Mouse (Mus musculus) MEL (cell line): ENCODE measurements around the gene Arid5b. TPM values are rescaled to one million over a fixed set of nuclear protein-coding genes. Genes with fewer than 3 reads are reported as not detected.

Experiments used
- DNase-seq: peaks from one replicate; pipeline ENCODE4 v3.0.0; 2011; ENCODE audit warnings: low read depth, low spot score
- H3K27ac ChIP-seq: 2 replicates; pipeline ENCODE4 v1.5.1; 2012; ENCODE audit warnings: low read depth, mild to moderate bottlenecking, control low read depth, low read length, moderate library complexity; ENCODE audit not compliant: control insufficient read depth
- H3K27me3 ChIP-seq, 2 experiments: fragments of 150-350 bp in 1 of 2; sonication (generic) in 1 of 2; 2 replicates each; pipeline ENCODE4 v1.6.1; 2012; ENCODE audit warnings: low read length in 2 of 2, mild to moderate bottlenecking in 2 of 2, improper control_type of control experiment in 1 of 2, moderate library complexity in 1 of 2; ENCODE audit not compliant: insufficient read depth in 2 of 2, control insufficient read depth in 1 of 2
- H3K36me3 ChIP-seq, 2 experiments: 2 replicates each; pipeline ENCODE4 v1.6.1; 2012 to 2014; ENCODE audit warnings: low read length in 2 of 2, improper control_type of control experiment in 1 of 2, inconsistent platforms in 1 of 2, mild to moderate bottlenecking in 1 of 2; ENCODE audit not compliant: insufficient read depth in 2 of 2, control insufficient read depth in 1 of 2
- H3K4me1 ChIP-seq, 2 experiments: fragments of 150-350 bp in 1 of 2; sonication (generic) in 1 of 2; 2 replicates each; pipeline ENCODE4 v1.6.1; 2012; ENCODE audit warnings: low read length in 2 of 2, improper control_type of control experiment in 1 of 2, mild to moderate bottlenecking in 1 of 2; ENCODE audit not compliant: insufficient read depth in 2 of 2, control insufficient read depth in 1 of 2
- H3K4me3 ChIP-seq, 2 experiments: fragments of 150-350 bp in 1 of 2; sonication (generic) in 1 of 2; 2 replicates each; pipeline ENCODE4 v1.5.1; 2012; ENCODE audit warnings: low read depth in 2 of 2, low read length in 2 of 2, mild to moderate bottlenecking in 2 of 2, moderate library complexity in 2 of 2, control low read depth in 1 of 2, improper control_type of control experiment in 1 of 2; ENCODE audit not compliant: control insufficient read depth in 1 of 2, insufficient read depth in 1 of 2
- H3K79me2 ChIP-seq: 2 replicates; pipeline ENCODE4 v1.6.1; 2012; ENCODE audit warnings: mild to moderate bottlenecking, low read length, moderate library complexity; ENCODE audit not compliant: control insufficient read depth, poor library complexity, insufficient read depth
- H3K9ac ChIP-seq: 2 replicates; pipeline ENCODE4 v1.6.1; 2012; ENCODE audit warnings: low read depth, mild to moderate bottlenecking, control low read depth, low read length, moderate library complexity; ENCODE audit not compliant: control insufficient read depth, poor library complexity, severe bottlenecking
- H3K9me3 ChIP-seq: fragments of 150-350 bp; sonication (generic); replicated peaks from 2 replicates; pipeline ENCODE4 v1.6.1; 2012; ENCODE audit warnings: mild to moderate bottlenecking, low read length, improper control_type of control experiment, moderate library complexity; ENCODE audit not compliant: insufficient read depth
- BHLHE40 ChIP-seq: IDR thresholded peaks from 2 replicates; pipeline ENCODE4 v1.6.1; 2012; ENCODE audit warnings: low read depth, mild to moderate bottlenecking, inconsistent platforms, low read length, improper control_type of control experiment, borderline replicate concordance
- CHD2 ChIP-seq: IDR thresholded peaks from 2 replicates; pipeline ENCODE4 v1.6.1; 2011; ENCODE audit warnings: low read length, improper control_type of control experiment
- CTCF ChIP-seq, 3 experiments: IDR thresholded peaks in 2 of 3; conservative IDR thresholded peaks in 1 of 3; 2 replicates each; pipeline ENCODE4 v1.5.1; 2011 to 2012; ENCODE audit warnings: low read length in 3 of 3, low read depth in 2 of 3, mild to moderate bottlenecking in 2 of 3, improper control_type of control experiment in 1 of 3, inconsistent platforms in 1 of 3, mixed read lengths in 1 of 3, moderate library complexity in 1 of 3; ENCODE audit not compliant: control insufficient read depth in 1 of 3, insufficient read depth in 1 of 3, poor library complexity in 1 of 3, severe bottlenecking in 1 of 3
- ELF1 ChIP-seq: IDR thresholded peaks from 2 replicates; pipeline ENCODE4 v1.6.1; 2014; ENCODE audit warnings: low read depth, mild to moderate bottlenecking, inconsistent platforms, low read length, improper control_type of control experiment, moderate library complexity
- EP300 ChIP-seq, 2 experiments: IDR thresholded peaks; 2 replicates each; pipeline ENCODE4 v1.6.1; 2011; ENCODE audit warnings: improper control_type of control experiment in 2 of 2, low read length in 2 of 2, low read depth in 1 of 2, mild to moderate bottlenecking in 1 of 2
- ETS1 ChIP-seq: IDR thresholded peaks from 2 replicates; pipeline ENCODE4 v1.6.1; 2012; ENCODE audit warnings: low read depth, mild to moderate bottlenecking, inconsistent platforms, low read length, improper control_type of control experiment, moderate library complexity
- GABPA ChIP-seq: IDR thresholded peaks from 2 replicates; pipeline ENCODE4 v1.6.1; 2012; ENCODE audit warnings: low read depth, mild to moderate bottlenecking, inconsistent platforms, low read length, improper control_type of control experiment, moderate library complexity
- GATA1 ChIP-seq: IDR thresholded peaks from 2 replicates; pipeline ENCODE4 v1.6.1; 2011; ENCODE audit warnings: low read depth, low read length, improper control_type of control experiment
- KAT2A ChIP-seq: conservative IDR thresholded peaks from 2 replicates; pipeline ENCODE4 v1.6.1; 2012; ENCODE audit warnings: low read depth, low read length, improper control_type of control experiment, inconsistent platforms
- MAFK ChIP-seq: IDR thresholded peaks from 2 replicates; pipeline ENCODE4 v1.6.1; 2011; ENCODE audit warnings: low read depth, mild to moderate bottlenecking, low read length, improper control_type of control experiment, borderline replicate concordance
- MAX ChIP-seq: IDR thresholded peaks from 2 replicates; pipeline ENCODE4 v1.6.1; 2011; ENCODE audit warnings: low read length, improper control_type of control experiment
- MAZ ChIP-seq: IDR thresholded peaks from 2 replicates; pipeline ENCODE4 v1.6.1; 2012; ENCODE audit warnings: low read depth, mild to moderate bottlenecking, inconsistent platforms, low read length, improper control_type of control experiment
- MXI1 ChIP-seq: IDR thresholded peaks from 2 replicates; pipeline ENCODE4 v1.6.1; 2011; ENCODE audit warnings: mild to moderate bottlenecking, low read depth, low read length, improper control_type of control experiment
- NRF1 ChIP-seq: IDR thresholded peaks from 2 replicates; pipeline ENCODE4 v1.6.1; 2014; ENCODE audit warnings: low read depth, mild to moderate bottlenecking, inconsistent platforms, low read length, improper control_type of control experiment, moderate library complexity; ENCODE audit not compliant: poor library complexity, insufficient read depth, severe bottlenecking
- POLR2A ChIP-seq, 2 experiments: IDR thresholded peaks; 2 replicates each; pipeline ENCODE4 v1.6.1; 2011 to 2012; ENCODE audit warnings: low read length in 2 of 2, mild to moderate bottlenecking in 2 of 2, control low read depth in 1 of 2, improper control_type of control experiment in 1 of 2, low read depth in 1 of 2, moderate library complexity in 1 of 2; ENCODE audit not compliant: control insufficient read depth in 1 of 2, insufficient read depth in 1 of 2, poor library complexity in 1 of 2
- POLR2AphosphoS2 ChIP-seq: IDR thresholded peaks from 2 replicates; pipeline ENCODE4 v1.6.1; 2011; ENCODE audit warnings: low read length, improper control_type of control experiment
- POLR2AphosphoS5 ChIP-seq: IDR thresholded peaks from 2 replicates; pipeline ENCODE4 v1.6.1; 2012; ENCODE audit warnings: low read depth, borderline replicate concordance, mild to moderate bottlenecking, inconsistent platforms, low read length, moderate library complexity, mixed read lengths
- RAD21 ChIP-seq: IDR thresholded peaks from 2 replicates; pipeline ENCODE4 v1.6.1; 2011; ENCODE audit warnings: mild to moderate bottlenecking, low read depth, low read length, improper control_type of control experiment
- RCOR1 ChIP-seq: IDR thresholded peaks from 2 replicates; pipeline ENCODE4 v1.6.1; 2012; ENCODE audit warnings: low read depth, mild to moderate bottlenecking, inconsistent platforms, low read length, improper control_type of control experiment
- TAL1 ChIP-seq: IDR thresholded peaks from 2 replicates; pipeline ENCODE4 v1.6.1; 2012; ENCODE audit warnings: mild to moderate bottlenecking, inconsistent platforms, low read length, moderate library complexity, mixed read lengths
- TBP ChIP-seq: IDR thresholded peaks from 2 replicates; pipeline ENCODE4 v1.8.0; 2011; ENCODE audit warnings: low read depth, low read length, improper control_type of control experiment
- TCF12 ChIP-seq: IDR thresholded peaks from 2 replicates; pipeline ENCODE4 v1.6.1; 2014; ENCODE audit warnings: low read depth, mild to moderate bottlenecking, inconsistent platforms, low read length, improper control_type of control experiment, moderate library complexity
- UBTF ChIP-seq: IDR thresholded peaks from 2 replicates; pipeline ENCODE4 v1.6.1; 2012; ENCODE audit warnings: low read depth, mild to moderate bottlenecking, inconsistent platforms, low read length, improper control_type of control experiment, moderate library complexity, borderline replicate concordance; ENCODE audit not compliant: insufficient read depth
- ZNF384 ChIP-seq: IDR thresholded peaks from 2 replicates; pipeline ENCODE4 v1.6.1; 2012; ENCODE audit warnings: low read depth, mild to moderate bottlenecking, inconsistent platforms, low read length, improper control_type of control experiment
- polyA plus RNA-seq, 2 experiments: library from polyadenylated mRNA; stranded (reverse) in 1 of 2; unstranded in 1 of 2; fragments of >175 nt in 1 of 2; fragments of >200 nt in 1 of 2; gene quantifications; 2 replicates each; pipeline versions ENCODE4 v1.2.1 to v1.2.4; 2012; ENCODE audit warnings: low replicate concordance in 2 of 2, low read depth in 1 of 2; ENCODE audit not compliant: insufficient read length in 2 of 2, insufficient read depth in 1 of 2, missing spikeins in 1 of 2
- total RNA-seq: library from RNA; depleted of rRNA; stranded (reverse); fragments of 300-350 nt; gene quantifications from 2 replicates; pipeline ENCODE4 v1.2.3, GENCODE M21; 2012

Gene Arid5b
- total and polyA plus RNA-seq, 3 experiments = 0.03 TPM; not detected in 2

GRCm38 (mm10) chr10:68072626-68073025, 205.9 kb downstream of the Arid5b start:
- DNase-seq = no peak
- no peaks in the 10 kb centered on the region for H3K27me3 ChIP-seq
- no peak overlapping the region for H3K9ac ChIP-seq
- H3K27ac ChIP-seq = no peak overlapping the region
- H3K36me3 ChIP-seq = no peaks in the 10 kb centered on the region
- H3K4me3 ChIP-seq = no peak overlapping the region
- H3K4me1 ChIP-seq = no peaks in the 10 kb centered on the region
- no peak for TF ChIP-seq NRF1
- no peak for TF ChIP-seq MXI1
- TF ChIP-seq GABPA = no peak
- no peak for TF ChIP-seq ELF1
- TF ChIP-seq ETS1 = no peak
- no peak for TF ChIP-seq POLR2AphosphoS5
- no peak for TF ChIP-seq POLR2A (IDR thresholded peaks at IDR 0.05; ENCODE audit: control insufficient read depth in 1 of 2, insufficient read depth in 1 of 2, low read depth in 1 of 2, low read length in 2 of 2, poor library complexity in 1 of 2)
- no peak for TF ChIP-seq RAD21
- no peak for TF ChIP-seq TCF12
- no peak for TF ChIP-seq CHD2
- TF ChIP-seq TAL1 = no peak
- TF ChIP-seq RCOR1 = no peak
- no peak for TF ChIP-seq EP300 (IDR thresholded peaks at IDR 0.05; ENCODE audit: low read depth in 1 of 2, low read length in 2 of 2)
- TF ChIP-seq MAZ = no peak
- TF ChIP-seq CTCF (IDR thresholded peaks at IDR 0.05 in 2 of 3, conservative IDR thresholded peaks at IDR 0.05 in 1 of 3; ENCODE audit: control insufficient read depth in 1 of 3, insufficient read depth in 1 of 3, low read depth in 2 of 3, low read length in 3 of 3, poor library complexity in 1 of 3, severe bottlenecking in 1 of 3) = no peak
- TF ChIP-seq UBTF = no peak
- no peak for TF ChIP-seq BHLHE40
- no peaks in the 10 kb centered on the region for H3K9me3 ChIP-seq
- H3K79me2 ChIP-seq = no peaks in the 10 kb centered on the region

GRCm38 (mm10) chr10:68071041-68071440, 207.5 kb downstream of the Arid5b start:
- Histone ChIP-seq H3K4me3 (no peak overlapping the region), H3K4me1 (no peaks in the 10 kb centered on the region), H3K9ac (no peak overlapping the region), H3K36me3 (no peaks in the 10 kb centered on the region), H3K27ac (no peak overlapping the region), H3K27me3 (no peaks in the 10 kb centered on the region), H3K79me2 (no peaks in the 10 kb centered on the region), H3K9me3 (no peaks in the 10 kb centered on the region)
- DNase-seq = no peak
- no peak for TF ChIP-seq POLR2AphosphoS5
- TF ChIP-seq GATA1 = no peak
- no peak for TF ChIP-seq ZNF384
- TF ChIP-seq POLR2AphosphoS2 = no peak
- no peak for TF ChIP-seq KAT2A
- no peak for TF ChIP-seq ETS1
- no peak for TF ChIP-seq TAL1
- TF ChIP-seq RCOR1 = no peak
- no peak for TF ChIP-seq MAX
- TF ChIP-seq BHLHE40 = no peak
- TF ChIP-seq MAFK = no peak
- TF ChIP-seq TCF12 = no peak
- no peak for TF ChIP-seq GABPA
- no peak for TF ChIP-seq CHD2
- no peak for TF ChIP-seq CTCF (IDR thresholded peaks at IDR 0.05 in 2 of 3, conservative IDR thresholded peaks at IDR 0.05 in 1 of 3; ENCODE audit: control insufficient read depth in 1 of 3, insufficient read depth in 1 of 3, low read depth in 2 of 3, low read length in 3 of 3, poor library complexity in 1 of 3, severe bottlenecking in 1 of 3)
- no peak for TF ChIP-seq TBP
- TF ChIP-seq EP300 (IDR thresholded peaks at IDR 0.05; ENCODE audit: low read depth in 1 of 2, low read length in 2 of 2) = no peak
